Mouse (Mus musculus) erythroblast, embryonic 14.5 days (primary cell): ENCODE results near the gene Kifc5b. TPM values are rescaled to one million over a fixed set of nuclear protein-coding genes. Genes with fewer than 3 reads are reported as not detected.
"Not testable (repeated sequence)": the region's sequence is repeated elsewhere in the genome, so short reads cannot be mapped to it uniquely, and the experiment has no call there.

Experiments used
- H3K27me3 ChIP-seq: 2 replicates; pipeline ENCODE4 v1.6.1; 2012; ENCODE audit warnings: inconsistent platforms; ENCODE audit not compliant: control insufficient read depth
- H3K36me3 ChIP-seq: 2 replicates; pipeline ENCODE4 v1.6.1; 2012; ENCODE audit warnings: mild to moderate bottlenecking, inconsistent platforms; ENCODE audit not compliant: control insufficient read depth
- H3K4me1 ChIP-seq: 2 replicates; pipeline ENCODE4 v1.6.1; 2012; ENCODE audit warnings: inconsistent platforms; ENCODE audit not compliant: control insufficient read depth
- H3K4me3 ChIP-seq: replicated peaks from 2 replicates; pipeline ENCODE3; 2012; ENCODE audit warnings: moderate library complexity, mild to moderate bottlenecking, inconsistent platforms
- H3K9me3 ChIP-seq: 2 replicates; pipeline ENCODE4 v1.6.1; 2012; ENCODE audit warnings: low read length, inconsistent platforms, mixed read lengths; ENCODE audit not compliant: control insufficient read depth
- GATA1 ChIP-seq: IDR thresholded peaks from 2 replicates; pipeline ENCODE4 v1.6.1; 2012; ENCODE audit warnings: low read length, inconsistent platforms, mixed read lengths
- TAL1 ChIP-seq: IDR thresholded peaks from 3 replicates; pipeline ENCODE4 v1.6.1; 2012; ENCODE audit warnings: low read length, inconsistent platforms, mixed read lengths
- polyA plus RNA-seq: library from polyadenylated mRNA; stranded (reverse); fragments of >175 nt; gene quantifications from 2 replicates; pipeline ENCODE4 v1.2.3, GENCODE M21; 2012

Gene Kifc5b
- polyA plus RNA-seq, 1 experiment, result 8.1 TPM

GRCm38 (mm10) chr17:26904320-26904719 is 12.6 kb upstream of the Kifc5b start:
- H3K36me3 ChIP-seq, result no peaks in the 10 kb centered on the region
- no peaks in the 10 kb centered on the region; the same call in 1 of the 2 replicates for H3K27me3 ChIP-seq
- peaks cover 21% of the 10 kb centered on the region for H3K9me3 ChIP-seq
- H3K4me1 ChIP-seq, result no peaks in the 10 kb centered on the region
- no peak for TF ChIP-seq GATA1
- TF ChIP-seq TAL1, result no peak
- H3K4me3 ChIP-seq, result no peak overlapping the region

GRCm38 (mm10) chr17:26907506-26907905 is 9.4 kb upstream of the Kifc5b start:
- not testable (repeated sequence) for H3K4me3 ChIP-seq, H3K4me1 ChIP-seq, H3K27me3 ChIP-seq, H3K36me3 ChIP-seq
- H3K9me3 ChIP-seq, result peaks cover 29% of the 10 kb centered on the region

DNA sequence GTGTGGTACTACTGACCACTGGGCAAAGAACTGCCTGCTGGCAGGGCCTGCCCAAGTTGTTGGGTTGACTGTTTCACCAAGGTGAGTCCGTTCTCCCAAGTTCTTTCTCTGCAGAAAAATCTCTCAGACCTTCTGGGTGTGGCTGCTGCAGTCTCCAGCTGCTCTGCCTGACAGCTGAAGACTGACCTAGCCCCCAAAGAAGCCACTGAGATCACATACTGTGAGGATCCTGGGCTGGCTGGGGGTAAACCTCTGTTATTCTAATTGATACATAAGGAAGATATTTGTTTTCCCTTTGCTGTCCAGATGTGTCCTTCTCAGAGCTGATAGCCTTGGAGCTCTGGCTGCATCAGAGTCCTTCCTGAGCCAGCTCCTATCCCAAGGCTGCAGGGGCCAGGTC is 1.6 kb upstream of the Kifc5b start:
- Histone ChIP-seq H3K36me3 (peaks cover 20% of the 10 kb centered on the region), H3K4me3 (no peak overlapping the region), H3K4me1 (peaks cover 28% of the 10 kb centered on the region), H3K27me3 (no peaks in the 10 kb centered on the region), H3K9me3 (peaks cover 4% of the 10 kb centered on the region)
- no peak for TF ChIP-seq GATA1
- TF ChIP-seq TAL1, result no peak

DNA sequence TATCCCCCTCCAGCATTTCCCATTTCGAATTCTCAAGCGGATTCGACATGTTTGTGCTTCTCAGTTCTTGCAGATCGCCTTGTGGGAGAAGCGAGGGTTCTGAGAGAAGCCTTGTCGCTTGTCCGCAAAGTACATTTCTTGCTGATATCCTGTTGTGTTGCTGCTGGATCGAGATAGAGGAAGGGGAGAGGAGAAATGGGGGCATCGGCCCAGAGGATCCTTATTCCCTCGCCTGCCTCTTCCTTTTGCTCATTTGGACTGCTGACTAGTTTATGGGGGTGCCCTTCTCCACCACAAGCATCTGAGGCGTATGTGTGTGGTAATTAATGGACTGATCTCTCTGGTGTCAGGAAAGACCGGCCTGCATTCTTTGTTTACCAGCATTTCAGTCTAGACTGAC is 669 bp downstream of the Kifc5b start:
- not testable (repeated sequence) for H3K9me3 ChIP-seq, H3K27me3 ChIP-seq
- H3K36me3 ChIP-seq, result peaks cover 42% of the 10 kb centered on the region
- H3K4me3 ChIP-seq, result peak overlapping the region; percentile 76
- peaks cover 34% of the 10 kb centered on the region for H3K4me1 ChIP-seq

GRCm38 (mm10) chr17:26918343-26918742 is 1.5 kb downstream of the Kifc5b start:
- Histone ChIP-seq H3K4me1 (peaks cover 34% of the 10 kb centered on the region), H3K4me3 (peak overlapping the region; percentile 69), H3K9me3 (no peaks in the 10 kb centered on the region), H3K36me3 (peaks cover 50% of the 10 kb centered on the region), H3K27me3 (no peaks in the 10 kb centered on the region)
- TF ChIP-seq GATA1 (no peak), TAL1 (no peak; the same call in 2 of the 3 replicates)

GRCm38 (mm10) chr17:26919516-26919915 is 2.6 kb downstream of the Kifc5b start:
- H3K9me3 ChIP-seq, H3K27me3 ChIP-seq, H3K4me3 ChIP-seq: not testable (repeated sequence)
- H3K4me1 ChIP-seq, result peaks cover 34% of the 10 kb centered on the region
- H3K36me3 ChIP-seq, result peaks cover 62% of the 10 kb centered on the region

DNA sequence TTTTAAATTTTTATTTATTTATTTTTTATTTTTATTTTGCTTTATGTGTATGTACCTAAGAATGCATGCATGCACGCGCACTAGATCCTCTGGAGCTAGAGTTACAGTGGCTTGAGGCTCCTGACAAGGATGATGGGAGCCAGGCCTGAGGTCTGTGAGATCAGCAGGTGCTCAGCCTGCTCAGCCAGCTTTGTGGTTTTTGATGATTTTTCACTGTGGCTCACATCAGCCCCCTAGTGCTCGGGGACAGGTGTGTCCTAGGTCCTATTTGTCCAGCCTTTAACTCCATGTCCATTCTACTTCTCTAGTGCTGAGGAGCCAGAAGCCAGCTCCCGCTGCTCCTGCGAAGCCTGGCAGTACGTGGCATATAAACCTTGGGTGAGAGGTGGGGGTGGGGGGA is 5.5 kb downstream of the Kifc5b start:
- not testable (repeated sequence) for H3K27me3 ChIP-seq, H3K9me3 ChIP-seq, H3K4me3 ChIP-seq
- H3K36me3 ChIP-seq, result peaks cover 91% of the 10 kb centered on the region
- H3K4me1 ChIP-seq, result peaks cover 26% of the 10 kb centered on the region

- H3K4me3 ChIP-seq, H3K4me1 ChIP-seq, H3K27me3 ChIP-seq, H3K9me3 ChIP-seq: not testable (repeated sequence)
- peaks cover 99% of the 10 kb centered on the region for H3K36me3 ChIP-seq
Measured at GRCm38 (mm10) chr17:26925414-26925813, 8.5 kb downstream of the Kifc5b start.

DNA sequence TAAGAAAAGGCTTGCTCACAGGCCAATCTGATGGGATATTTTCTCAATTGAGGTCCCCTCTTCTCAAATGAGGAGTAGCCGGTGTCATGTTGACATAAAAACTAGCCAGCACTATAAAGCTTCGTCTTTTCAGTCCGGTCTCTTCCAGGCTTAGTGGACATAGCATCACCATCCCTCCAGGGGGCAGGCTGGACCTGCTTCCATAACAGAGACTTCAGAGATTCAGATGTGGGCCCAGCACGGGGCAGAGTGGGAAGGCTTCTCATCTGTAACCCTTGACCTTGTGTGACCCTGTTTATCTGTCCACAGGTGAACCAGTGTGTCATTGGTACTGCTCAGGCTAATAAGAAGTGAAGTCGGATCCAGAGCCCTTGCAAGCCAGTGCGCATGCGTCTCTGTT is 14.9 kb downstream of the Kifc5b start:
- not testable (repeated sequence) for H3K9me3 ChIP-seq, H3K4me3 ChIP-seq, H3K27me3 ChIP-seq
- Histone ChIP-seq H3K36me3 (peaks cover 96% of the 10 kb centered on the region), H3K4me1 (peaks cover 31% of the 10 kb centered on the region)

DNA sequence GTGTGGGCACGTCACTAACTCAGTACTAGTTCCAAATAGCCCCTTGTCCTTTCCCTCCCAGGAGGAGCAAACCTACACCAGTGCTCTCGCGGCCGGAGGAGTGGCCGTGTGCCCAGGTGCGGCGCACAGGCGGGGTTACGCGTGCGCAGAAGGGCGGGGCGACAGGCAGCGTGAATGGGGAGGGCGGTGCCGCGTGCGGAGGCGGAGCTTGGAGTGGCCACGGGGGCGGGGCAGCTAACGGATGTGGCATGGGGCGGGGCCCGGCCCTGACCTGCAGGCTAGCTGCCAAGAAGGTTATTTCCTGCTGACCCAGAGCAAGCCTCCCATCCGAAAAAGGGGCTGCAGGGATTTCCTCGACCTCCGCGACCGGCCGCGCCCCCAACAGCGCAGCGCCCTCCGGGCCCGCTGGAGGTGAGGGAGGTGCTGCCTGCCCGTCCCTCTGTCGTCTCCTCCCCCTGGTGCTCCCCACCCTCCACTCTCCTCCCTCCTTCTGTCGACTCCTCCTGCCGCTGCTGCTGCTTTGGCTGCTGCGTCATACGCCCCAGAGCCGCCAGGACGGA is 16.0 kb downstream of the Kifc5b start, which contains the start of gene Phf1:
Phf1 (plus strand) TSS at position 214 of the 560 bp plus-strand sequence.
- no peaks in the 10 kb centered on the region for H3K27me3 ChIP-seq
- peaks cover 95% of the 10 kb centered on the region for H3K36me3 ChIP-seq
- H3K4me1 ChIP-seq, result peaks cover 41% of the 10 kb centered on the region
- no peaks in the 10 kb centered on the region for H3K9me3 ChIP-seq
- peak within 1 kb of the TSS; percentile 75 for H3K4me3 ChIP-seq
- no peak for TF ChIP-seq GATA1
- no peak for TF ChIP-seq TAL1

- H3K4me1 ChIP-seq, result peaks cover 46% of the 10 kb centered on the region
- no peaks in the 10 kb centered on the region for H3K9me3 ChIP-seq
- H3K4me3 ChIP-seq, result peak overlapping the region; percentile 75
- TF ChIP-seq TAL1, result no peak
- no peak for TF ChIP-seq GATA1
- no peaks in the 10 kb centered on the region for H3K27me3 ChIP-seq
- peaks cover 91% of the 10 kb centered on the region for H3K36me3 ChIP-seq
Measured at GRCm38 (mm10) chr17:26933419-26933818, 16.5 kb downstream of the Kifc5b start.
